Comparison of ENCODE assay signal across 23 mouse cellular contexts in genomic region chr2:74721882-74722281, GRCm38 (mm10). TPM values are rescaled to one million over a fixed set of nuclear protein-coding genes. Genes with fewer than 3 reads are reported as not detected.
A peak's percentile ranks its signal among the peaks of the same experiment; 100 is the strongest.
DNase-seq lines count a peak whose midpoint lies in the region; ATAC-seq and TF ChIP-seq lines count a peak whose summit lies in the region.
"Had no signal": no experiment of that assay in that cellular context is flagged by ENCODE, and none has a peak within 500 bp of the region (broad histone marks: within the 10 kb centered on the region; RNA-seq: fewer than 3 reads in every experiment).

No protein-coding gene starts in this region.

- no peaks in the 10 kb centered on the region for H3K4me1 ChIP-seq in hindbrain, embryonic 11.5 days (replicated peaks; ENCODE audit: control insufficient read depth, insufficient read depth, low read length)
- peaks cover 2% of the 10 kb centered on the region for H3K4me1 ChIP-seq in hindbrain, embryonic 16.5 days (ENCODE audit: control insufficient read depth, insufficient read depth, low read depth, low read length)
- H3K4me1 ChIP-seq in CH12.LX (ENCODE audit: control insufficient read depth in 1 of 2, insufficient read depth in 2 of 2) = peaks cover 10 to 49% of the 10 kb centered on the region in 2 experiments
- H3K4me1 ChIP-seq in hindbrain, embryonic 13.5 days (replicated peaks) = peaks cover 43% of the 10 kb centered on the region
- H3K4me1 ChIP-seq: liver, embryonic 13.5 days had no signal

- 7% methylated on average over 6 of the region's 6 CpGs for WGBS in hindbrain, embryonic 11.5 days
- WGBS in hindbrain, embryonic 16.5 days = 12% methylated on average over 6 of the region's 6 CpGs
- whole genome bisulfite sequencing in hindbrain, embryonic 13.5 days = 10% methylated on average over 6 of the region's 6 CpGs

- ATAC-seq in hindbrain, embryonic 11.5 days (ENCODE audit: low FRiP score) = no peak
- ATAC-seq in hindbrain, embryonic 16.5 days = no peak
- ATAC-seq in hindbrain, embryonic 13.5 days (ENCODE audit: low FRiP score) = no peak
- ATAC-seq in erythroblast, adult 5-6 weeks (replicated peaks; ENCODE audit: low FRiP score, poor library complexity, severe bottlenecking) = no peak
- ATAC-seq: forebrain, embryonic 16.5 days had no signal

- H3K36me3 ChIP-seq in hindbrain, embryonic 11.5 days (ENCODE audit: control insufficient read depth, insufficient read depth, low read length) = no peaks in the 10 kb centered on the region
- no peaks in the 10 kb centered on the region for H3K36me3 ChIP-seq in hindbrain, embryonic 16.5 days (ENCODE audit: control insufficient read depth, insufficient read depth, low read length)
- H3K36me3 ChIP-seq in CH12.LX (replicated peaks in 1 of 2; ENCODE audit: control insufficient read depth in 1 of 2, insufficient read depth in 1 of 2, low read length in 1 of 2) = peaks cover 11 to 12% of the 10 kb centered on the region in 2 experiments
- no peaks in the 10 kb centered on the region for H3K36me3 ChIP-seq in hindbrain, embryonic 13.5 days
- H3K36me3 ChIP-seq: heart, embryonic 10.5 days; liver, embryonic 13.5 days had no signal

- no peak overlapping the region for H3K4me2 ChIP-seq in hindbrain, embryonic 11.5 days (replicated peaks; ENCODE audit: low read depth, low read length)
- no peak overlapping the region; the same call in 1 of the 2 replicates for H3K4me2 ChIP-seq in hindbrain, embryonic 16.5 days (ENCODE audit: low read length)
- H3K4me2 ChIP-seq in CH12.LX (ENCODE audit: insufficient read depth, low read depth, poor library complexity, severe bottlenecking) = peak overlapping the region; percentile 86
- peak overlapping the region; percentile 83 for H3K4me2 ChIP-seq in hindbrain, embryonic 13.5 days
- H3K4me2 ChIP-seq: liver, embryonic 13.5 days had no signal

- TF ChIP-seq EP300 in CH12.LX (IDR thresholded peaks at IDR 0.05; ENCODE audit: low read length) = no peak

- 0 out of 2 replicates have a peak overlapping the region, but pooled peaks have one; percentile 12 for H3K9ac ChIP-seq in hindbrain, embryonic 11.5 days (ENCODE audit: low read depth, low read length)
- no peak overlapping the region for H3K9ac ChIP-seq in hindbrain, embryonic 16.5 days (ENCODE audit: low read depth, low read length)
- H3K9ac ChIP-seq in CH12.LX (ENCODE audit: insufficient read depth, low read depth) = peak overlapping the region; percentile 71; the same call in 1 of the 2 replicates
- no peak overlapping the region; the same call in 1 of the 2 replicates for H3K9ac ChIP-seq in hindbrain, embryonic 13.5 days
- H3K9ac ChIP-seq: liver, embryonic 13.5 days had no signal

- H3K79me2 ChIP-seq in CH12.LX (replicated peaks; ENCODE audit: control insufficient read depth, extremely low read depth, insufficient read depth, poor library complexity, severe bottlenecking) = peaks cover 38% of the 10 kb centered on the region

- H3K4me3 ChIP-seq in hindbrain, embryonic 11.5 days (ENCODE audit: low read depth, low read length) = peak overlapping the region; percentile 58; the same call in 1 of the 2 replicates
- H3K4me3 ChIP-seq in hindbrain, embryonic 16.5 days (ENCODE audit: low read length) = no peak overlapping the region
- peak overlapping the region in 1 of 3 experiments; percentile 16 for H3K4me3 ChIP-seq in CH12.LX (replicated peaks in 1 of 3; ENCODE audit: low read depth in 2 of 3, low read length in 2 of 3, poor library complexity in 1 of 3)
- H3K4me3 ChIP-seq in hindbrain, embryonic 13.5 days = 0 out of 2 replicates have a peak overlapping the region, but pooled peaks have one; percentile 9
- H3K4me3 ChIP-seq: erythroblast, embryonic 14.5 days; heart, embryonic 10.5 days; liver, embryonic 13.5 days had no signal

- no peak for DNase-seq in hindbrain, embryonic 11.5 days (ENCODE audit: low spot score)
- no peak for DNase-seq in CH12.LX (ENCODE audit: extremely low read depth)
- peak; percentile 56 to 68 for DNase-seq in kidney, postnatal 4 days
- no peak for DNase-seq in thymus, adult 18-20 months
- no peak for DNase-seq in right cerebral cortex, postnatal 4 days
- DNase-seq: cerebellum, adult 2 months; gastrocnemius, postnatal 10 days; layer of hippocampus, postnatal 36 days; left cerebral cortex, postnatal 4 days; liver, embryonic 13.5 days; lung, postnatal 10 days; thymus, postnatal 14 days had no signal

- TF ChIP-seq RAD21 in CH12.LX (IDR thresholded peaks at IDR 0.05; ENCODE audit: low read depth, low read length) = no peak

- no peaks in the 10 kb centered on the region for H3K9me3 ChIP-seq in hindbrain, embryonic 11.5 days (ENCODE audit: control insufficient read depth, low read length)
- H3K9me3 ChIP-seq in hindbrain, embryonic 16.5 days (ENCODE audit: control insufficient read depth, low read length) = no peaks in the 10 kb centered on the region
- no peaks in the 10 kb centered on the region for H3K9me3 ChIP-seq in CH12.LX (replicated peaks; ENCODE audit: low read length)
- H3K9me3 ChIP-seq in hindbrain, embryonic 13.5 days = no peaks in the 10 kb centered on the region
- H3K9me3 ChIP-seq: heart, embryonic 10.5 days; liver, embryonic 13.5 days had no signal

- no peak for TF ChIP-seq CTCF in CH12.LX (conservative IDR thresholded peaks at IDR 0.05 in 1 of 2, IDR thresholded peaks at IDR 0.05 in 1 of 2; ENCODE audit: low read depth in 2 of 2, low read length in 2 of 2)

- H3K27ac ChIP-seq in hindbrain, embryonic 11.5 days (ENCODE audit: low read depth, low read length) = no peak overlapping the region
- H3K27ac ChIP-seq in hindbrain, embryonic 16.5 days (ENCODE audit: low read depth, low read length) = no peak overlapping the region
- peak overlapping the region; percentile 3; the same call in 1 of the 2 replicates for H3K27ac ChIP-seq in CH12.LX (ENCODE audit: insufficient read depth, low read depth)
- no peak overlapping the region for H3K27ac ChIP-seq in hindbrain, embryonic 13.5 days
- H3K27ac ChIP-seq: heart, embryonic 10.5 days; liver, embryonic 13.5 days had no signal

- no peak for TF ChIP-seq POLR2A in CH12.LX (IDR thresholded peaks at IDR 0.05; ENCODE audit: low read depth, low read length)

- in situ Hi-C loops in CH12.LX (cut with MboI; ENCODE audit: low pct_ligation_motif_present, low pct_unique_long_range_greater_than_20kb, low sequenced_read_pairs) = loop anchor here (10.0 to 25.0 kb wide), 2 partner anchors 333 to 865 kb away; no protein-coding TSS in a partner anchor

- dilution Hi-C loops in CH12.LX (cut with MboI; ENCODE audit: extremely low pct_ligation_motif_present, extremely low pct_unique_long_range_greater_than_20kb, low sequenced_read_pairs) = no loop called here

- H3K27me3 ChIP-seq in hindbrain, embryonic 11.5 days (ENCODE audit: control insufficient read depth, insufficient read depth, low read length) = peaks cover 85% of the 10 kb centered on the region
- peaks cover 60% of the 10 kb centered on the region for H3K27me3 ChIP-seq in hindbrain, embryonic 16.5 days (replicated peaks; ENCODE audit: control insufficient read depth, insufficient read depth, low read length)
- H3K27me3 ChIP-seq in CH12.LX (replicated peaks) = no peaks in the 10 kb centered on the region
- peaks cover 98% of the 10 kb centered on the region for H3K27me3 ChIP-seq in hindbrain, embryonic 13.5 days

RNA-seq across cellular contexts. Expression of gene Gm28230, which starts 4.6 kb away (rescaled TPM):
- polyA plus RNA-seq in hindbrain, embryonic 11.5 days (2014; fragmentation: Nextera tagmentation; extraction: Ambion mirVana) = 0.73 and 0.89 TPM in 2 replicates
- polyA plus RNA-seq in hindbrain, embryonic 16.5 days (2015; fragmentation: Nextera tagmentation; extraction: Ambion mirVana) = 0.45 and 0.72 TPM in 2 replicates
- total RNA-seq in CH12.LX (2012; rRNA removed) (0.80 and 0.89 TPM in 2 replicates), CH12.LX (2014; rRNA removed) (0.84 and 1.1 TPM in 2 replicates)
- 0.85 and 1.7 TPM in 2 replicates for polyA plus RNA-seq in CH12.LX (2012; ENCODE audit: insufficient read length, low read depth)
- polyA plus RNA-seq in hindbrain, embryonic 13.5 days (2015; fragmentation: Nextera tagmentation; extraction: Ambion mirVana) = 1.3 and 1.5 TPM in 2 replicates
- not detected in 2 replicates for total RNA-seq in erythroblast, adult 5-6 weeks (2015; ENCODE audit: low replicate concordance)
- total RNA-seq in erythroblast, adult 5-6 weeks (2017; ENCODE audit: low replicate concordance) = not detected in 2 replicates
- total RNA-seq: heart, postnatal 25 days; layer of hippocampus, postnatal 36 days; left cerebral cortex, postnatal 4 days; megakaryocyte-erythroid progenitor cell, adult 5-6 weeks; monocyte, adult 5-6 weeks had no signal
- polyA plus RNA-seq: C2C12; cortical plate, adult 2 months; erythroblast, embryonic 14.5 days; forebrain, embryonic 16.5 days; liver, embryonic 13.5 days had no signal

RNA-seq across cellular contexts. Expression of gene Hoxd4, which starts 10.2 kb away (rescaled TPM):
- 3.3 and 3.7 TPM in 2 replicates for polyA plus RNA-seq in hindbrain, embryonic 11.5 days (2014; fragmentation: Nextera tagmentation; extraction: Ambion mirVana)
- 2.2 and 2.3 TPM in 2 replicates for polyA plus RNA-seq in hindbrain, embryonic 16.5 days (2015; fragmentation: Nextera tagmentation; extraction: Ambion mirVana)
- total RNA-seq in CH12.LX (2012; rRNA removed) (8.4 and 9.8 TPM in 2 replicates), CH12.LX (2014; rRNA removed) (6.0 and 7.2 TPM in 2 replicates)
- 5.4 and 6.3 TPM in 2 replicates for polyA plus RNA-seq in CH12.LX (2012; ENCODE audit: insufficient read length, low read depth)
- polyA plus RNA-seq in hindbrain, embryonic 13.5 days (2015; fragmentation: Nextera tagmentation; extraction: Ambion mirVana) = 4.1 and 4.2 TPM in 2 replicates
- total RNA-seq in erythroblast, adult 5-6 weeks (2015; ENCODE audit: low replicate concordance) = not detected in 2 replicates
- not detected in 2 replicates for total RNA-seq in erythroblast, adult 5-6 weeks (2017; ENCODE audit: low replicate concordance)
- total RNA-seq: layer of hippocampus, postnatal 36 days; left cerebral cortex, postnatal 4 days; megakaryocyte-erythroid progenitor cell, adult 5-6 weeks; monocyte, adult 5-6 weeks had no signal
- polyA plus RNA-seq: C2C12; cortical plate, adult 2 months; forebrain, embryonic 16.5 days; liver, embryonic 13.5 days had no signal

RNA-seq across cellular contexts. Expression of gene Hoxd3, which starts 10.2 kb away (rescaled TPM):
- 49.5 and 58.0 TPM in 2 replicates for polyA plus RNA-seq in hindbrain, embryonic 11.5 days (2014; fragmentation: Nextera tagmentation; extraction: Ambion mirVana)
- 43.8 and 48.0 TPM in 2 replicates for polyA plus RNA-seq in hindbrain, embryonic 16.5 days (2015; fragmentation: Nextera tagmentation; extraction: Ambion mirVana)
- total RNA-seq in CH12.LX (2012; rRNA removed) (0.50 TPM in 1 of 2 replicates, not detected in the other), CH12.LX (2014; rRNA removed) (0.12 and 0.14 TPM in 2 replicates)
- polyA plus RNA-seq in CH12.LX (2012; ENCODE audit: insufficient read length, low read depth) = 1.0 and 1.1 TPM in 2 replicates
- 76.0 and 82.5 TPM in 2 replicates for polyA plus RNA-seq in hindbrain, embryonic 13.5 days (2015; fragmentation: Nextera tagmentation; extraction: Ambion mirVana)
- not detected in 2 replicates for total RNA-seq in erythroblast, adult 5-6 weeks (2015; ENCODE audit: low replicate concordance)
- not detected in 2 replicates for total RNA-seq in erythroblast, adult 5-6 weeks (2017; ENCODE audit: low replicate concordance)
- total RNA-seq: heart, postnatal 25 days; layer of hippocampus, postnatal 36 days; left cerebral cortex, postnatal 4 days; megakaryocyte-erythroid progenitor cell, adult 5-6 weeks; monocyte, adult 5-6 weeks had no signal
- polyA plus RNA-seq: C2C12; cortical plate, adult 2 months; erythroblast, embryonic 14.5 days; forebrain, embryonic 16.5 days had no signal

RNA-seq across cellular contexts. Expression of gene Hoxd8, which starts 17.5 kb away (rescaled TPM):
- 0.19 and 0.50 TPM in 2 replicates for polyA plus RNA-seq in hindbrain, embryonic 11.5 days (2014; fragmentation: Nextera tagmentation; extraction: Ambion mirVana)
- 0.66 and 1.1 TPM in 2 replicates for polyA plus RNA-seq in hindbrain, embryonic 16.5 days (2015; fragmentation: Nextera tagmentation; extraction: Ambion mirVana)
- not detected in 2 replicates for total RNA-seq in CH12.LX (2012; rRNA removed)
- total RNA-seq in CH12.LX (2014; rRNA removed) = 0.20 and 0.76 TPM in 2 replicates
- polyA plus RNA-seq in CH12.LX (2012; ENCODE audit: insufficient read length, low read depth) = 0.15 and 0.31 TPM in 2 replicates
- 0.79 and 1.5 TPM in 2 replicates for polyA plus RNA-seq in hindbrain, embryonic 13.5 days (2015; fragmentation: Nextera tagmentation; extraction: Ambion mirVana)
- total RNA-seq in erythroblast, adult 5-6 weeks (2015; ENCODE audit: low replicate concordance) = not detected in 2 replicates
- total RNA-seq in erythroblast, adult 5-6 weeks (2017; ENCODE audit: low replicate concordance) = not detected in 2 replicates
- total RNA-seq: layer of hippocampus, postnatal 36 days; megakaryocyte-erythroid progenitor cell, adult 5-6 weeks; monocyte, adult 5-6 weeks had no signal
- polyA plus RNA-seq: C2C12; cerebellum, adult 2 months; cortical plate, adult 2 months; erythroblast, embryonic 14.5 days; forebrain, embryonic 16.5 days had no signal

RNA-seq across cellular contexts. Expression of gene Hoxd9, which starts 24.4 kb away (rescaled TPM):
- polyA plus RNA-seq in hindbrain, embryonic 11.5 days (2014; fragmentation: Nextera tagmentation; extraction: Ambion mirVana) = 0.11 TPM in 1 of 2 replicates, not detected in the other
- polyA plus RNA-seq in hindbrain, embryonic 16.5 days (2015; fragmentation: Nextera tagmentation; extraction: Ambion mirVana) = 0.07 TPM in 1 of 2 replicates, not detected in the other
- total RNA-seq in CH12.LX (2012; rRNA removed) (not detected in 2 replicates), CH12.LX (2014; rRNA removed) (not detected in 2 replicates)
- polyA plus RNA-seq in CH12.LX (2012; ENCODE audit: insufficient read length, low read depth) = not detected in 2 replicates
- not detected in 2 replicates for polyA plus RNA-seq in hindbrain, embryonic 13.5 days (2015; fragmentation: Nextera tagmentation; extraction: Ambion mirVana)
- not detected in 2 replicates for total RNA-seq in erythroblast, adult 5-6 weeks (2015; ENCODE audit: low replicate concordance)
- total RNA-seq in erythroblast, adult 5-6 weeks (2017; ENCODE audit: low replicate concordance) = not detected in 2 replicates
- total RNA-seq: layer of hippocampus, postnatal 36 days; left cerebral cortex, postnatal 4 days; megakaryocyte-erythroid progenitor cell, adult 5-6 weeks; monocyte, adult 5-6 weeks had no signal
- polyA plus RNA-seq: C2C12; cerebellum, adult 2 months; cortical plate, adult 2 months; erythroblast, embryonic 14.5 days; forebrain, embryonic 16.5 days; liver, embryonic 13.5 days had no signal

Comparison
In these comparisons a context has a peak if more than half of its experiments do, and no peak if none do; other contexts are left out.
1. H3K4me2 ChIP-seq: peak in CH12.LX (single experiment) and hindbrain, embryonic 13.5 days (single experiment); none in hindbrain, embryonic 11.5 days (single experiment) and hindbrain, embryonic 16.5 days (single experiment).
2. H3K9ac ChIP-seq: peak in hindbrain, embryonic 11.5 days (single experiment) and CH12.LX (single experiment); none in hindbrain, embryonic 16.5 days (single experiment) and hindbrain, embryonic 13.5 days (single experiment).
3. DNase-seq: peak in kidney, postnatal 4 days (2 of 2); none in hindbrain, embryonic 11.5 days (single experiment), CH12.LX (single experiment), thymus, adult 18-20 months (0 of 2) and right cerebral cortex, postnatal 4 days (single experiment).
4. RNA of gene Hoxd3, which starts 10.2 kb away (polyA plus RNA-seq): 76.0 to 82.5 TPM in hindbrain, embryonic 13.5 days, 49.5 to 58.0 TPM in hindbrain, embryonic 11.5 days and 43.8 to 48.0 TPM in hindbrain, embryonic 16.5 days; 1.0 to 1.1 TPM in CH12.LX; every median in the first group is over 10 times any median in the second.